Mouse (Mus musculus): Measurements from ENCODE around the gene Fam216a. TPM values are rescaled to one million over a fixed set of nuclear protein-coding genes. Genes with fewer than 3 reads are reported as not detected.

The Fam216a gene
- polyA plus RNA-seq, 1 experiment: 22.5 TPM

DNA sequence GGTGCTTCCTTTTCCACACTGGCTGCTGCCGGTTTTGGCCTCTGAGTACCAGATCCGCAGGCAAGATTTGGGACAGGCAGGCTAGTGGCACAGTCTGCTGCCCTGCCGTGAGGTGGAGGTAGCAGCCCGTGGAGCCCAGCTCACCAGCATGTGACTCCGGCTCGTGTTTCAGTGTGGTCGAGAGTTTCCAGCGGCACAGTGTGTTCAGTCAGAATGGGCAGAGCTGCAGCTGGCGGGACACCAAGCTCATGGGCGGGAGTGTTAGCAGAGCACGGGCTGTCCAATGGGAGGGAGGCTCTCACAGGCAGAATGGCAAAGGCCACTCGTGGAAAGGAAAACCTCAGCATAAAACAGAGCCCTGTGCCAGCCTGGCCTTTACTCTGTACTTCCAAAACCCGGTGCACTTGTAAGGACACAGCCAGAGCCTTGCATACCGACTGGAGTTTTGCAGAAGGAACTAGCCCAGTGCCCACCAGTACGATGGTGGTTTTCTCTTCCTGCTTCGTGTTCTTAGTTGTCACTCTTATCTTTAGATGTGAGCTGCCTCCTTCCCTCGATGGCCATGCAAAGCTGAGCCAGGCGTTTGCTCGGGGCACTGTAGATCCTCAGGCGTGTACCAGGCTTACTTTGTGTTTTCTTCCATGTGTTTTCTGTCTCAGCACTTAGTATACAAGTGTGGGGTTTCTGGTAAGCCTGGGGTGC lies 57.0 kb downstream of the Fam216a start:
- DNase-seq: peak; percentile 87
- 32% methylated on average over 20 of the region's 20 CpGs for WGBS
- Histone ChIP-seq H3K4me3 (replicated peaks; ENCODE audit: extremely low read depth, low read depth, low read length) (no peak overlapping the region), H3K4me1 (ENCODE audit: control insufficient read depth, insufficient read depth, low read length) (peaks cover 18% of the 10 kb centered on the region)
- TF ChIP-seq CTCF (IDR thresholded peaks at IDR 0.05; ENCODE audit: insufficient read depth, low read length) (peak; percentile 43), POLR2A (IDR thresholded peaks at IDR 0.05; ENCODE audit: borderline replicate concordance, extremely low read depth, low read depth, low read length) (no peak)

Other genes starting within 250 kb of the Fam216a start
- gene Ccdc63, start 231.5 kb downstream of the Fam216a start, polyA plus RNA-seq (2012; rRNA removed): 0.14 and 0.27 TPM in 2 replicates
- gene Ppp1cc, start 214.1 kb downstream of the Fam216a start, polyA plus RNA-seq (2012; rRNA removed): 67.6 and 81.1 TPM in 2 replicates
- 19.6 and 21.9 TPM in 2 replicates for gene Hvcn1, start 165.6 kb downstream of the Fam216a start, polyA plus RNA-seq (2012; rRNA removed)
- 29.8 and 33.2 TPM in 2 replicates for gene Tctn1, start 107.9 kb downstream of the Fam216a start, polyA plus RNA-seq (2012; rRNA removed)
- 30.4 and 35.3 TPM in 2 replicates for gene Pptc7, start 88.0 kb downstream of the Fam216a start, polyA plus RNA-seq (2012; rRNA removed)
- 2.6 and 2.9 TPM in 2 replicates for gene Rad9b, start 18.1 kb downstream of the Fam216a start, polyA plus RNA-seq (2012; rRNA removed)
- gene Vps29, start 18.0 kb downstream of the Fam216a start, polyA plus RNA-seq (2012; rRNA removed): 29.8 and 58.1 TPM in 2 replicates
- gene Gpn3, start 488 bp downstream of the Fam216a start, polyA plus RNA-seq (2012; rRNA removed): 42.4 and 57.6 TPM in 2 replicates
- gene Arpc3, start 19.5 kb upstream of the Fam216a start, polyA plus RNA-seq (2012; rRNA removed): 114 and 144 TPM in 2 replicates
- gene Anapc7, start 49.3 kb upstream of the Fam216a start, polyA plus RNA-seq (2012; rRNA removed): 17.9 and 20.5 TPM in 2 replicates
- 90.8 and 126 TPM in 2 replicates for gene Atp2a2, start 129.9 kb upstream of the Fam216a start, polyA plus RNA-seq (2012; rRNA removed)
- 2.6 and 6.7 TPM in 2 replicates for gene Ift81, start 242.2 kb upstream of the Fam216a start, polyA plus RNA-seq (2012; rRNA removed)